Mouse (Mus musculus) urinary bladder, postnatal 25 days (tissue): ENCODE measurements around the gene Fam161a.

Source experiments
- DNase-seq: peaks from one replicate; pipeline ENCODE4 v3.0.0; 2022; ENCODE audit warnings: low spot score

Gene Fam161a

DNA sequence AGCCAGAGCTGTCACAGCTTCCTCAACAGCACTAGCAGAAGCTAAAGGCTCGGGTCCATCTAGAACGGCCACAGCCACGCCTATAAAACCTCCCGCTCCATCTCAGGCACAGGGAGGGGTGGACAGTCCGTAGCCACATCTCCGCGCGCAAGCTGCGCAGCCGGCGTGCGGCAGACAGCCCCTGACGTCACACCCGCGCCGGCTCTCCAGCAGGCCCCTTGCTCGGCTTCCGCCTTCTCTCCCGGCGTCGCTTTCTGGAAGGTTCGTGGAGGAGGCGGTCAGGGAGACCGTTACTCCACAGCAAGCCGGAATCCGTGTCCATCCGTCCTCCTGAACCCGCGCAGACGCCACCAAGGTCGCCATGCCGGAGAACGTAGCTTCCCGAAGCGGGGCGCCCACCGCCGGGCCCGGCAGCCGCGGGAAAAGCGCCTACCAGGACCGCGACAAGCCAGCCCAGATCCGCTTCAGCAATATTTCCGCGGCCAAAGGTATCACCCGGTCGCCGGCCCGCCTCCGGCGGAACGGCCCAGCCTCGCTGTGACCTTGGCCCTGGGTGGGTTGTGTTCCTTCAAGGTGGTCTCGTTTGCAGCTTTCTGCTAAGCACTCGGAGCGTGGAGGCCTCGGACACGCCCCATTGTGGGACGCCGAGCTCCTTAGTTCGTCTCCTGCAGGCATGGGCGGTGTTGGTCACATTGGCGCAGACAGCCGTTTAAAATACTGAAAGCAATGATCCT, 16.8 kb upstream of the Fam161a start, which contains the start of gene Cct4:
Cct4 (plus strand) TSS at position 127 of the 734 bp plus-strand sequence.
- peak; percentile 90 for DNase-seq

DNA sequence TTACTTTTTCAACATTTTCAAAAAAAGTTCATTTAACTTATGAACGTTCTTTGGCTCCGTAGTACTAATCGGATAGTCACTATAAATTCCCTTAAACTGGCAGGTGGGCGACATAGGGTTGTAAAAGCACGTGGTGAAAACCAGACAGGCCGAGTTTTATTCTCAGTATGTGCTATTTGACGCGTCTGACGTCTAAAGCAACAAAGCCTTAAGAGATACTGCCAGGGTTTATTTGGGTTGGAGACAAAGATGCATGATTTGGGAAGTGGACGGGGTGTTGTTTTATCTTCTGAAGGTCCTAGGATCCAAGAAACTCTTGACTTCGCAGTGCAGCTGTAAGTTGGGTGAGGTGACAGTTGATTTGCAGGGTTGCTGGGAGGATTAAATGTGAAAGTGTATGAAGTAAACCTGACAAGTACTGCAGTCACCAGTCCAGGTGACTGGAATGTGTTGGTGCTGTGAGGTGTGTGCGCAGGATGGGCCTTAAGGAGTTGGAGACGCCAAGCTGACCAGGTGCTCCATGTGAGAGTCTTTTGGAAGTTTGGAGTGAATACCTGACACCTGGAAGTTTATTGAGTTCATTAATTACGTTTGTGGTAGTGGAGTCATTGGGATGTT, 16.0 kb upstream of the Fam161a start:
- DNase-seq = no peak

DNA sequence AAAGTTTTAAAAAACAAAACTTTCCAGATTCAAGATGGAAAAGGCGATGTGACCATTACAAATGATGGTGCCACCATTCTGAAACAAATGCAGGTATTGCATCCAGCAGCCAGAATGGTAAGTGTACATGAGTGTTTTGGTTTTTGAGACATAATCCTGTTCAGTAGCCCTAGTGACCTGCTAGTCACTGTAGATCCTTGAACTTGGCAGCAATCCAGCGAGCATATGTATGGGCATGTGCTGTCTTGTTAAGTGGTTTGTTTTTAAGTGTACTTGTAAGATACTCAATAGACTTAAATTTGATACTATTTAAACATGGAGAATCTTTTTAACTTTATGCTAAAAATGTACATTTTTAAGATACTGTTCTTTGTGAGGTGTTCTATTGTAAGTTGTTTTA, 13.1 kb upstream of the Fam161a start:
- no peak for DNase-seq

DNA sequence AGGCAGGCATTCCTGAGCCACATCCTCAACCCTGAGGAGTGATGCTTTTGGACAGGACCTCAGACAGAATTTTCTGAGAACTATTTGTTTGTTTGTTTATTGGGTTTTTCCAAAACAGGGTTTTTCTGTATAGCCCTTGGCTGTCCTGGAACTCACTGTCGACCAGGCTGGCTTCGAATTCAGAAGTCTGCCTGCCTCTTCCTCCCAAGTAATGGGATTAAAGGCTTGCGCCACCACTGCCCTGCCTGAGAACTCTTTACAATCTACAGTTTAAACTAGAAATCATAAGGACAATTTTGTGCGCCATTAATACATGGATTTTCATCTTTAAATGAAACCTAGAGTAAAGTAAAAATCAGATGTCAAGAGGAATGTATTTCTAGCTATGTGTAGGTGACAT, 11.9 kb upstream of the Fam161a start:
- no peak for DNase-seq

DNA sequence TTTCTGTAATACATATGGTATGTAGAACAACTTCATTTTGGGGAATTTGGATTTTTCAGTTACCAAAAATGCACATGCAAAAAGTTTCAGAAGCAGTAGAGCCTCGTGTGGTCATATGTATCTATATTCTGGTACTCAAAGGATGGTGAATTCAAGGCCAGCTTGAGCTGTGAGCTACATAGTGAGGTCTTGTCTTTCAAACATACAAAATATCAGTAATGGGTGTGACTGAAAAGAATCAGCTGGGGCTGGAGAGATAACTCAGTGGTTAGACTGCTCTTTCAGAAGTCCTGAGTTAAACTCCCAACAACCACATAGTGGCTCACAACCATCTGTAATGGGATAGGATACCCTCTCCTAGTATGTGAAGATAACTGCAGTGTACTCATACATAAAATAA, 9.0 kb upstream of the Fam161a start:
- no peak for DNase-seq

DNA sequence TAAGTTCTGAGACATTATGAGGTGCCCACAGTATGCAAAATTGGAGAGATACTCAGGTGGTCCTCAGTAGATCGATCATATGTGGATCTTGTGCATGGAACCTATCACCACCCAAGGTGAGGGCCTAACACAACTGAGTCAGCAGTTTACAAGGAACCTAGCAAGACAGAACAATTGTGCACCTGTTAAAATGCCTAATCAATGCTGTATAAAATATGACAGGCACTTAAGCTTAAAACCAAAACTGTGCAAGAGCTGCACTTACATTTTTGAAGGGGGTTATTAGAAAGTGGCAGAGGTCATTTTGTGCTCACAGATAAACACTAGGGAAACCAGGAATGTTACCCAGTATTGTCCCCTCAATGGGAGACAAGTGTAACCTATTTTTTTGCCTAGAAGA, 2.1 kb upstream of the Fam161a start:
- DNase-seq = no peak

DNA sequence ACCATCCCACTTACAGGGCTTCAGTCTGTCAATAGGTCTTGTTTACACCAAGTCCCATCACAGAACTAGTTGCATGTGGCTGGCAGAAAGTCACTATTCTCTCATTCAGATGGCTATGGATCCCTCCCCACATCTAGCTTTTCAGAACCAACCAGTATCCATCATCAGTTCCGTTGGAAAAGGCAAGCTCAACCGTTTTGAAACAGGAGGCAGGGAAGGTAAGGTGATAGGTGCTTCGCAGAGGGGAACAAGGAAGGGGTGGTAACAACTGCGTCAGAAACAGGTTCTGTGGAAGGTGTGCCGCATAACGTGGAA, 208 bp upstream of the Fam161a start:
- no peak for DNase-seq

DNA sequence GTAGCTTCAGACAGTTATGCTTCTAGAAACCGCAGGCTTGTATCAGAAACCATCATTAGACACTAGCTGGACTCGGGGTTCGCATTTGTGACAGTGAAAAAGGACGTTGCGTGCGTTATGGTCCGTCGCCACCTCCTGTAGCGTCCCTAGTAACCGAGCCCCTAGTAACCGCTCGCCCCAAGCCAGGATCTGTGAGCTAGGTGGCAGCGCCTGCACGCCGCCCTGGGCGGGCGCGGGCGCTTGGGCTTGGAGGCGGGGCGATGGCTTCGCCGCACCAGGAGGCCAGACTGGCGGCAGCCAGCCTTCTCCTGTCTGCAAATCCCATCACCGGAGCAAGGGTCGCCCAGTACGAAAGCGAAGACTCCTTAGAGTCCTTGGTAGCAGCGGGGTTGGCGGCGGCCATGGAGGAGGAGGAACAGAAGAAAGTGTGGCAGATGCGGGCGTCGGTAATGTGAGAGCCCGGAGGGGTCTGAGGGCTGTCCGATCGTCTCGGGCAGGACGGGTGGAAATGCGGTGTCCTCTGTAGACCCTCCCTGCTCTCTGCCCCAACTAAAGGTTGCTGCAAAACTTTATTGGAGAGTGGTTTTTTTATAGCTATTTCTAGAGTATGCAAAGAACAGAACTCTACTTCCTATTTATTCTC, 971 bp downstream of the Fam161a start:
- peak; percentile 69 for DNase-seq

DNA sequence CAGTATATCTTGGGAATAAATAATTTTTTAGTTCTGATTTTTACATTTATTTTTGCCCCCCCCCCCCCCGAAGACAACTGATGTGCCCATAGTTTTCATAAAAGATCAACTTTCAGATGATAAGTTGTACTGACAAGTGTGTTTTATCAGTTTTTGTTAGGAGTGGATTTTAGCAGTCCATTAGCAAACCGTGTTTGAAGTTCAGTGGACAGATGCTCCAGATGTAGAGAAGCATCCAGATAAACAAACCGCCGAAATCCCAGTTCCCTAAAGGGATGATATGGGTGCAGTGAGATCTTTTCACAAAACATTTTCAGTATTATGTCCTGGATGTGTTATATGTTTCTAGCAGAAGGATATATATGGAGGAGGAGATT, 1.5 kb downstream of the Fam161a start:
- DNase-seq = no peak

DNA sequence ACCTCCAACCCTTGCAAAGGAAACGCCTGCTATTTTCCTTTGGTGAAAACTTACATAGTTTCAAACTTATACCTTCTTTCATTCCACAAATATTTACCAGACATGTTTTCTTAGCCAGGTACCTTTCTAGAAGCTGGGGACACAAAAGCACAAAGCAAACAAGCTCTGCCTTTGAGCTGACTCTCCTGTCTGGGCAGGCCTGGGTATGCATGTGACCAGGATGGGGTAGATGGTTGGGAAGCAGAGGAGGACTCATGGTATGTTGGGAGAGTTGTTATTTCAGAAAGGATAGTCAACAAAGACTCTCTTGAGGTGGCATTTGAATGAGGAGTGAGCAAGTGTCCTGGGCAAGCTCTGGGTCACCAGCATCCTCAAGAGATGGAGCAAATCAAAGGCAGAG, 5.8 kb downstream of the Fam161a start:
- no peak for DNase-seq

DNA sequence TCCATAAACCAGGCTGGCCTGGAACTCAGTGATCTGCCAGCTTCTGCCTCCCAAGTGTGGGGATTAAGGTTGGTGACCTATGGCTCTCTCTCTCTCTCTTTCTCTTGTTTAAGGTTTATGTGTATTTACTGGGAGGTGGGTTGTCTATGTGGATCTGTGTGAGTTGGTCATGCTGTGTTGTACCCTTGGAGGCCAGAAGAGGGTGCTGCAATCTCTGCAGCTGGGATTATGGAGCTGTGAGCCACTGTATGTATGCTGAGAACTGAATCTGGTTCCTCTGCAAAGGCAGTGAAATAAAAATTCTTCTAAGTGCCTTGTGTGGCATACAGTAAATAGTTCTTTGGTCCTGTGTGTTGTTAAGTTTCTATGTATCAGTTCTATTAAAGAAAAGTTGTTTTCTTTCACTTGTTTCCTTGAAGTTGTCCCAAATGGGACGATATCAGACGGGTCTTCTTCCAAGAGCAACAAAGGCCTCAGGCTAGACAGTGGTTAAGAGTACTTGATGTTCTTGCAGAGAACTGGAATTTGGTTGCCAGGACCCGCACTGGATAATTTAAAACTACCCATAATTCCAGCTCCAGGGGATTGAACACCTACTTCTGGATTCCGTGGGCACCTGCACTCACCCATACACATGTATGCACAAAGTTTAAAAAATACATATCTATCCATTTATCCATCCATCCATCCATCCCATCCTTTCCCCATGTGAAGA, 6.4 kb downstream of the Fam161a start:
- DNase-seq = no peak

DNA sequence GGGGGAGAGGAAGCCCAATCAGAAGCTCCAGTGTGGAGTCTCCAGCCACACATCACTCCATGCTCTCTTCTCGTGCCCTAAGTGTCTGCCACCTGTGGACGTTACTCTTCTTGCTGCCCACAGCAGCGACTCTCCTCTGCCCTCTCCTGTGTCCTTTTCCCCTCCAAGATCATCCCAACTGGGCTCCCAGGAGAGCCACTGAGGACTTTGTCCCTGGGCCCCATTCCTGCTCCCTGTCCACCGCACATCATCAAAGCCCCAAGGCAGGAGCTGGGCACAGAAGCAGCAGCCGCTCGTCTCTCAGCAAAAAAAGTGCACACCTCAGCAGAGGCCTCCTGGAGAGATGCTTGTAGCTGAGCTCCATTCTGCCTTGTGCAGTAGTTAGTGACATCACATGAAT, 7.7 kb downstream of the Fam161a start:
- DNase-seq = no peak

DNA sequence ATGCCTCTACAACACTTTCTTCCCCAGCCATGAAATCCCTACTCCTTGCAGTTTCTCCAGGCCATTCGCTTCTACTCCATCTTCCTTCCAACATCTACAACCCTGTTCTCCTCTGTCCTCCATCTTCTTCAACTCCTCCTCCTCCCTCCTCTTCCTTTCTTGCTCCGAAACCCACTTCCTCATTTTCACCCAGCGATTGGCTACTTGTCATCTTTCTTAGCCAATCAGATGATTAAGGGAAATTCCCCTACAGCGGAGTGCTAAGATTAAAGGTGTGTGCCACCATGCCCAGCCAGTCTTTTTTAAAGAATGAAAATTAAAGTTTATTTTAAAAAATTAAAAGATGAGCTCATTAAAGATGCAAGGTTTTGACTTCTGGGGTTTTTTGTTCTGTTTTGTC, 10.6 kb downstream of the Fam161a start:
- DNase-seq = no peak

DNA sequence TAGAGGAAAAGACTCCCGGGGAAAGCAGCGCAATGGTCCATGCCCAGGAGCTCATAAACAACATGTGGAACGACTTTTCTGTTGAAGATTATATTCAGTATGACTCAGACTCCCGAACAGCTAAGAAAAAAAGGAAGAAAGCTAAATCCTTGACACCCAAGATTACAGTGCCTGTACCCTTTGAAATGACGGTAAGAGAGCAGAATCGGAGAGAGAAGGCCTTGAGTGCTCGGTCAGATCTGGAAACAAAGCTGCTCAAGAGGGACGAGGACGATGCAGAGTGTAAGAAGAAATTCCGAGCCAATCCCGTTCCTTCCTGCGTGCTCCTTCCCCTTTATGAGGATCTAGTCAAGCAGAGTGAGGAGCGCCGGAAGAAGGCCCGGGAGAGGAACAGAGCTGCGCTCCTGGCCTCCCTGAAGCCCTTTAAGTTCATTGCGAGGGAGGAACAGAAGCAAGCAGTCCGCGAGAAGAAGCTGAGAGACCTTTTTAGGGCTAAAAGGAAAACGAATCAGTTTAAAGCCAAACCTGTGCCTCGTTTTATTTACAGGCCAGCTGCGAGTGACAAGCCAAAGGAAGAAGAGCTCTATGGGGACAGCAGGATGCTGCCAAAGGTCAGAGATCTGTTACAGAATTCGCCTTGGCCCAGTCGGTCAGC, 12.9 kb downstream of the Fam161a start:
- no peak for DNase-seq

DNA sequence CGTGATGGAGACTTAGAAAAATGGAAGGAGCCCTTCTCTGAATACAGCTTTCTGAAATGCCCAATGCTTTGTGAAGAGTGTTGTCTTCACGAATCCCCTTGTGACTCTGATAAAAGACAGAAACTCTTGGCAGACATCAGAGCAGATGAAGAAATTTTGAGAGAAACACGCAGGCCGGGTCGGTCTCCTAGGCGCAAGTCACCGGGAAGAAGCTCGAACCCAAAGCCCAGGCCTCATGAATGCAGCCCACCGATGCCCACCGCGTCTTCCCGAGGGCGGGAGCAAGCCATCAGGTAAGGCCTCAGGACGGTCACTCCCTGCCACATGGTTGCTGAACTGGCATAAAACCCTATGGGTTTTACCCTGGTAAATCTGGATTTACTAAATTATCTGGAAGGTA, 13.5 kb downstream of the Fam161a start:
- DNase-seq = no peak

DNA sequence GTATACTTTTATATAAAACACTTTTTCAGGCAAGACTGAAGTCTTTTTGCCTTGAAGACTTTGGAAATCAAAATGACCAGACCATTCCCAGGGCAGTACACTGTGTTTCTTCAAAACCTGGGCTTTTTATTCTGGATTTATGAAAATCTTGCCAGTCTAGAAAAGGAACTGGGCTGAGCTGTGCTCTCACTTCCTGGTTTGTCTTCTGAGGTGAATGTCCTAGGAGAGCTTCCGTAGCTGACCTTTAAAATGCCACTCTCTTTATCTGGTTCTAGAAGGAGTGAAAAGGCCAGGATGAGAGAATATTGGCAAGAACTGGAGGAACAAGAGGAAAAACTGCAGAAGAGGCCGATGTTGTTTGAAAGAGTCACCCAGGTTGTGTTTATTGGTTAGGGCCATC, 15.8 kb downstream of the Fam161a start:
- DNase-seq = no peak

DNA sequence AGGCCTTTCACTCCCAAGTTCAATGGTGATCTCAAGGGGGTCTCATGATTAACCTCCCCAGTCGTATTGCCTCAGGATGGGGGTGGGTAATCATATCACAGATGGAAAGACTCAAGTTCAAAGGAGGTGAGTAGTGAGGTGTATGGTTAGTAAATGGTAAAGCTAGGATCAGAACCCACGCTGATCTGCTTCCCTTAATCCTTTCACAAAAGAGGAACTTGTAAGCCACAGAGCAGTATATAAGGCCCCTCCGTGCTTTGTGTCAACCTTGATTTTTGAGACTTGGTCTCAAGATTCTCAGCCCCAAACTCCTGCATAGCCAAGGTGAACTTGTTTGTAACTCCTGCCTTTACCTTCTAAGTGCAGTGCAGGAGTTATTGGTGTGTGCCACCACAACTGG, 16.8 kb downstream of the Fam161a start:
- no peak for DNase-seq

DNA sequence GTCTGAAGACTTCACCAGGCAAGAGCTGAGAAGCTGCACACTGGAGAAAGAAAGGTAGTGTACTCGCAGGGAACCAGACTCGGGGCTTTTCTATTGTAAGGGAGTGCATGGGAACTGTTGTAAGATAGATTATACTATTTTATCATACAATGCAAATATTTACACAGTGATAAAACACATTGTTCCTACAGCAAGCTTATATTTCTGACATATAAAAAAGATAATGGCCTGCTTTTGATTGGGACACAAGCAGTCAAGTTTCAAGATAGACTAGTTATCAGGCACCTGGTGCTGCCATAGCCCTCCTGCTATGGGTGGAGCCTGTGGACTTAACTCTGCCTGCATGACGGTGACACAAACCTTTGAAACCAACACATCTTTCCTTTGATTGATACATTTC, 21.6 kb downstream of the Fam161a start:
- no peak for DNase-seq

DNA sequence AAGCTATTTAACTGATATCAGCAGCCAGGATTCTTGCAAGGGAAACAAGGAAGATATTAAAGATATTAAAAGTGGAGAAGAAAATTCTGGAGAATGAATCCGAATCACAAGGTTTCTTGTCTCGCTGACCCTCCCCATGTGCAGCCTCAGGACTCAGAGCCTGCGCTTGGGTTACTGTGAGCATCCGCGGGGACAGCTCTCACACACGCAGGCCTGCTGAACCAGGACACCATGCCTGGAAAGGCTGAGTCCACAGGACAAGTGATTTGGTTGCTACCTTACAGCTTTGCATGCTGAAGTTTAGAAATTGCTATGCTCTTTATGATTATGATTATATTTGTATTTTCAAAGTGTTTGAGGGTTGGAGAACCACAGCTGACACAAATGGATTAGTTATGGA, 22.1 kb downstream of the Fam161a start:
- no peak for DNase-seq

DNA sequence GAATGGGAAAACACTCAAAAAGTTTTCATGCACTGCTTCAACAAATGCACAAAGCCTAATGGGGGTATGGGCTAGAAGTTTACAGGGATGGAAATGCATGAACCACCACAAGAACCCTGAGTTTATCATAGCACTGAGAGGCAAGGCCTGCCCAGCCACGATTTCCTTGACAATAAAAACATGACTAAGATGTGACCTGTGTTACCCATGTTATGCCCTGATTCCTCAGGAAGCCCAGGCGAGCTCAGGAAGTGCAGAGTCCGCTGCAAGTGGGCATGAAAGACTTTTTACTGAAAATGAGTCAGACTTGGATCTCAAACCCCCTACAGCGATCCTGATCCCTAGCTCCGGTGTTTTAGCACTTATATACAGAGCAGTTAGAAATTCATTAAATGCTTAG, 39.9 kb downstream of the Fam161a start:
- no peak for DNase-seq

DNA sequence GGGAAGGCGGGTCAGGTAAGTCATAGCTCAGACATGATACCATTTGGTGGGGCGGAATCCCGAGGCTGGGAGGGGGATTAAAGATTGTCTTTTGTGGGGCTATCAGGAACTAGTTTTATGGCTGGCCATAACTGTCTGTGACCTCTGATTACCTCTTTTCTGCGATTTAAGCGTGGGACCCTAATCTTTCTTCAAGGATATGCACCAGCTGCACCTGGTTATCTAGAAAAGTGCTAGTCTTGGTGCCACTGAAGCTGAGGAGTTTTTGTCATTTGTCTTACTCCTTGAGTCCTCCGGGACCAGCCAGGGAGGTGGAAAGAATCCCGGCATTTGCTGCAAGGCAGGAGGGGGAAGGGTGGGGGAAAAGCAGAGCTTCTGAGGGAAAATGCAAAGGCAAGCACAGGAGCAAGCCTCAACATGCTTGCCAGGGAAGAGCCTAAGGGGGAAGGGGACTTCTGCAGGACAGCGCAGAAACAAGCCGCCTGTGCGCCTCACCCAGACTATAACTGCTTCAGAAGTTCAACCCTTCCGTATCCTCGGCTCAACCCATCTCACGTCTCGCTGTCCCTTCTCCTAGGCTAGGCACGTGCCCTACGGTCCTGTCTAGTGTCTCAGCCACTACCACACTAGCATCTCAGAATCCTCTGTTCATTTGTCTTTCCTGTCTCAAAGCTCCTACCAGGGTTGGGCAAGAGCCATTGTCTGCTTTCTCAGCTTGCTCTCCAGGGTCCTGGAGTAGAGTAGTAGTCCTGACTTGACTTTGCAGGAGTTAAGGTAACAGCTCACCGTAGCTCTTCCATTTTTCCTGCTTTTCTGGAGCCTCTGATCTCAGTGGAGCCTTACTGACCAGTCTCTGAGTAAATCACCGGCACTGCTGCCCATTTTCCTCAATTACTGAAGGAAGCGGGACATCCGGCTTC, 40.6 kb downstream of the Fam161a start:
- DNase-seq = no peak

DNA sequence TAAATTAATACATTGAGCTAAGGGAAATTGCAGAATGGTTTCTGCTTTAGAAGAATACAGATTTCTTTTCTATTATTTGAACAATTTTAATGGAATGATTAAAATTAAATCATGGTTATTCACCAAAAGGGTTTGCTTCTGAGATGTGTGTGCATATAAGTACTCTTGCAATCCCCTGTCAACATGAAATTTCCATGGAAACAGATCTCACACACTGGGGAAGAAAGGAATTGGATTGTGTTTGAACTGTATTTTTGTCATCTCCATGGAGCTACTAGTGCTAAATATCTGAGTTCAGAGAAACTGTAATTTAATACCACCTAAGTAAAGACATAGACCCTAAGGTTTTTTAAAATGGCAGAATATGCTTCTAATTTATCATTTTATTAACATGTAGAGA, 42.3 kb downstream of the Fam161a start:
- no peak for DNase-seq
